Mouse (Mus musculus) liver, embryonic 12.5 days (tissue): ENCODE measurements around the gene Traip. TPM values are rescaled to one million over a fixed set of nuclear protein-coding genes. Genes with fewer than 3 reads are reported as not detected.

ENCODE experiments used
- ATAC-seq: fragments of 200-750 bp; cut with Nextera tagmentation; 2 replicates; pipeline ENCODE4 v1.8.0; 2017; ENCODE audit warnings: moderate number of reproducible peaks, mild to moderate bottlenecking, moderate library complexity
- H3K27ac ChIP-seq: fragments of 300-500 bp; sonication (generic); 2 replicates; pipeline ENCODE4 v1.5.1; 2016; ENCODE audit warnings: mild to moderate bottlenecking
- H3K27me3 ChIP-seq: fragments of 300-500 bp; sonication (generic); replicated peaks from 2 replicates; pipeline ENCODE4 v1.6.1; 2016; ENCODE audit warnings: mild to moderate bottlenecking, moderate library complexity
- H3K36me3 ChIP-seq: fragments of 300-500 bp; sonication (generic); 2 replicates; pipeline ENCODE4 v1.6.1; 2016; ENCODE audit warnings: mild to moderate bottlenecking, moderate library complexity
- H3K4me1 ChIP-seq: fragments of 300-500 bp; sonication (generic); 2 replicates; pipeline ENCODE4 v1.6.1; 2016
- H3K4me2 ChIP-seq: fragments of 300-500 bp; sonication (generic); 2 replicates; pipeline ENCODE4 v1.6.1; 2016; ENCODE audit warnings: mild to moderate bottlenecking, moderate library complexity
- H3K4me3 ChIP-seq: fragments of 300-500 bp; sonication (generic); 2 replicates; pipeline ENCODE4 v1.5.1; 2016; ENCODE audit warnings: mild to moderate bottlenecking, moderate library complexity
- H3K9ac ChIP-seq: fragments of 300-500 bp; sonication (generic); 2 replicates; pipeline ENCODE4 v1.6.1; 2016; ENCODE audit warnings: mild to moderate bottlenecking, moderate library complexity
- H3K9me3 ChIP-seq: fragments of 300-500 bp; sonication (generic); replicated peaks from 2 replicates; pipeline ENCODE4 v1.6.1; 2016; ENCODE audit warnings: mild to moderate bottlenecking, moderate library complexity
- WGBS: fragments of 180-500 bp; shearing (Covaris S2); methylation state at CpG from one replicate; pipeline ENCODE4 v1.1.7; 2016; ENCODE audit not compliant: insufficient replicate concordance; 5-methylcytosine and 5-hydroxymethylcytosine counted together
- polyA plus RNA-seq: library from polyadenylated mRNA; unstranded; fragments of >200 nt; fragmentation: Nextera tagmentation; extraction: Ambion mirVana; gene quantifications from 2 replicates; pipeline ENCODE4 v1.2.1, GENCODE M21; 2016

Traip gene
- polyA plus RNA-seq, 1 experiment from 2014 or later, result 22.2 TPM

- Histone ChIP-seq H3K4me1 (peaks cover 11% of the 10 kb centered on the region; the same call in 1 of the 2 replicates), H3K9ac (no peak overlapping the region), H3K4me3 (no peak overlapping the region), H3K9me3 (no peaks in the 10 kb centered on the region), H3K27ac (no peak overlapping the region), H3K36me3 (peaks cover 42% of the 10 kb centered on the region), H3K27me3 (no peaks in the 10 kb centered on the region), H3K4me2 (no peak overlapping the region)
- whole genome bisulfite sequencing, result 87% methylated on average over 1 of the region's 1 CpGs
- ATAC-seq, result no peak
Measured at GRCm38 (mm10) chr9:108020741-108021140, 70.8 kb downstream of the Traip start.

Other genes with a start within 250 kb of the Traip start
- 3.9 and 4.2 TPM in 2 replicates for gene Sema3f, start 239.7 kb upstream of the Traip start, polyA plus RNA-seq
- gene Rbm5, start 179.1 kb upstream of the Traip start, polyA plus RNA-seq, result 84.3 and 88.6 TPM in 2 replicates
- 45.7 and 49.2 TPM in 2 replicates for gene Rbm6, start 76.9 kb upstream of the Traip start, polyA plus RNA-seq
- gene Mon1a, start 62.0 kb upstream of the Traip start, polyA plus RNA-seq, result 5.7 and 7.4 TPM in 2 replicates
- 0.57 and 0.92 TPM in 2 replicates for gene Mst1r, start 43.3 kb upstream of the Traip start, polyA plus RNA-seq
- not detected in 2 replicates for gene Actl11, start 21.7 kb upstream of the Traip start, polyA plus RNA-seq
- 0.53 and 0.54 TPM in 2 replicates for gene Camkv, start 14.5 kb upstream of the Traip start, polyA plus RNA-seq
- gene Uba7, start 25.4 kb downstream of the Traip start, polyA plus RNA-seq, result 63.1 and 63.7 TPM in 2 replicates
- gene Gm20661, start 32.9 kb downstream of the Traip start, polyA plus RNA-seq, result 1.2 and 1.4 TPM in 2 replicates
- 64.3 and 68.7 TPM in 2 replicates for gene Inka1, start 35.7 kb downstream of the Traip start, polyA plus RNA-seq
- gene Cdhr4, start 42.4 kb downstream of the Traip start, polyA plus RNA-seq, result 2.6 and 3.7 TPM in 2 replicates
- gene Gm20662, start 46.2 kb downstream of the Traip start, polyA plus RNA-seq, result 0.69 and 0.75 TPM in 2 replicates
- gene Ip6k1, start 52.4 kb downstream of the Traip start, polyA plus RNA-seq, result 43.7 and 47.7 TPM in 2 replicates
- 22.1 and 22.6 TPM in 2 replicates for gene Gmppb, start 99.1 kb downstream of the Traip start, polyA plus RNA-seq
- 2.2 and 2.5 TPM in 2 replicates for gene Amigo3, start 103.0 kb downstream of the Traip start, polyA plus RNA-seq
- 14.5 and 15.7 TPM in 2 replicates for gene Mst1, start 130.3 kb downstream of the Traip start, polyA plus RNA-seq
- 96.6 and 101 TPM in 2 replicates for gene Rnf123, start 133.2 kb downstream of the Traip start, polyA plus RNA-seq
- gene Apeh, start 144.5 kb downstream of the Traip start, polyA plus RNA-seq, result 199 and 215 TPM in 2 replicates
- gene Bsn, start 240.2 kb downstream of the Traip start, polyA plus RNA-seq, result 2.8 and 3.0 TPM in 2 replicates